Mouse (Mus musculus) CH12.LX (cell line): ENCODE measurements around the gene Mdc1. TPM values are rescaled to one million over a fixed set of nuclear protein-coding genes. Genes with fewer than 3 reads are reported as not detected.

ENCODE experiments used
- DNase-seq: peaks from one replicate; pipeline ENCODE4 v3.0.0-alpha.2; 2013; ENCODE audit errors: extremely low read depth
- H3K27ac ChIP-seq: 2 replicates; pipeline ENCODE4 v1.5.1; 2012; ENCODE audit warnings: low read depth, mild to moderate bottlenecking, control low read depth, moderate library complexity; ENCODE audit not compliant: insufficient read depth
- H3K27me3 ChIP-seq: replicated peaks from 2 replicates; pipeline ENCODE3; 2012; ENCODE audit warnings: inconsistent platforms
- H3K36me3 ChIP-seq, 2 experiments: replicated peaks in 1 of 2; 2 replicates each; pipeline versions ENCODE3 to v1.6.1; 2012; ENCODE audit warnings: inconsistent platforms in 1 of 2, low read length in 1 of 2, mild to moderate bottlenecking in 1 of 2, mixed read lengths in 1 of 2, moderate library complexity in 1 of 2; ENCODE audit not compliant: control insufficient read depth in 1 of 2, insufficient read depth in 1 of 2
- H3K4me1 ChIP-seq, 2 experiments: 2 replicates each; pipeline ENCODE4 v1.6.1; 2012; ENCODE audit warnings: inconsistent platforms in 1 of 2, moderate library complexity in 1 of 2; ENCODE audit not compliant: insufficient read depth in 2 of 2, control insufficient read depth in 1 of 2
- H3K4me2 ChIP-seq: 2 replicates; pipeline ENCODE4 v1.6.1; 2012; ENCODE audit warnings: low read depth, mild to moderate bottlenecking, control low read depth; ENCODE audit not compliant: poor library complexity, insufficient read depth, severe bottlenecking
- H3K4me3 ChIP-seq, 3 experiments: fragments of 150-350 bp in 1 of 3; sonication (generic) in 1 of 3; replicated peaks in 1 of 3; 2 replicates each; pipeline versions ENCODE3 to v1.5.1; 2011 to 2012; ENCODE audit warnings: low read depth in 2 of 3, low read length in 2 of 3, mild to moderate bottlenecking in 2 of 3, moderate library complexity in 2 of 3, control low read depth in 1 of 3, improper control_type of control experiment in 1 of 3, inconsistent platforms in 1 of 3, mixed read lengths in 1 of 3; ENCODE audit not compliant: poor library complexity in 1 of 3
- H3K79me2 ChIP-seq: replicated peaks from 2 replicates; pipeline ENCODE4 v1.6.1; 2012; ENCODE audit warnings: mild to moderate bottlenecking, moderate library complexity; ENCODE audit not compliant: control insufficient read depth, poor library complexity, insufficient read depth, severe bottlenecking; ENCODE audit errors: extremely low read depth
- H3K9ac ChIP-seq: 2 replicates; pipeline ENCODE4 v1.6.1; 2012; ENCODE audit warnings: low read depth, mild to moderate bottlenecking, control low read depth, moderate library complexity; ENCODE audit not compliant: insufficient read depth
- H3K9me3 ChIP-seq: replicated peaks from 2 replicates; pipeline ENCODE3; 2012; ENCODE audit warnings: low read length, inconsistent platforms, mixed read lengths
- BHLHE40 ChIP-seq: IDR thresholded peaks from 2 replicates; pipeline ENCODE4 v1.6.1; 2011; ENCODE audit warnings: mild to moderate bottlenecking, low read depth, low read length, improper control_type of control experiment
- CHD2 ChIP-seq: IDR thresholded peaks from 2 replicates; pipeline ENCODE4 v1.6.1; 2011; ENCODE audit warnings: low read length, improper control_type of control experiment
- CTCF ChIP-seq, 2 experiments: IDR thresholded peaks in 1 of 2; conservative IDR thresholded peaks in 1 of 2; 2 replicates each; pipeline ENCODE4 v1.5.1; 2011 to 2012; ENCODE audit warnings: low read depth in 2 of 2, low read length in 2 of 2, improper control_type of control experiment in 1 of 2, inconsistent platforms in 1 of 2, mild to moderate bottlenecking in 1 of 2, moderate library complexity in 1 of 2
- E2F4 ChIP-seq: IDR thresholded peaks from 2 replicates; pipeline ENCODE4 v1.6.1; 2011; ENCODE audit warnings: low read depth, low read length, improper control_type of control experiment; ENCODE audit not compliant: insufficient replicate concordance
- ELF1 ChIP-seq: IDR thresholded peaks from 2 replicates; pipeline ENCODE4 v1.6.1; 2014; ENCODE audit warnings: low read depth, mild to moderate bottlenecking, inconsistent platforms, low read length, improper control_type of control experiment
- ETS1 ChIP-seq: conservative IDR thresholded peaks from 2 replicates; pipeline ENCODE4 v1.6.1; 2012; ENCODE audit warnings: low read depth, mild to moderate bottlenecking, inconsistent platforms, low read length, improper control_type of control experiment, moderate library complexity
- HCFC1 ChIP-seq: IDR thresholded peaks from 2 replicates; pipeline ENCODE4 v1.6.1; 2012; ENCODE audit warnings: low read depth, mild to moderate bottlenecking, inconsistent platforms, low read length, improper control_type of control experiment
- IRF4 ChIP-seq: IDR thresholded peaks from 2 replicates; pipeline ENCODE4 v1.6.1; 2014; ENCODE audit warnings: low read depth, mild to moderate bottlenecking, inconsistent platforms, low read length, improper control_type of control experiment
- JUN ChIP-seq: IDR thresholded peaks from 2 replicates; pipeline ENCODE4 v1.6.1; 2011; ENCODE audit warnings: low read depth, mild to moderate bottlenecking, low read length, improper control_type of control experiment, moderate library complexity; ENCODE audit not compliant: insufficient read depth
- KAT2A ChIP-seq: IDR thresholded peaks from 2 replicates; pipeline ENCODE4 v1.6.1; 2012; ENCODE audit warnings: low read length, improper control_type of control experiment, inconsistent platforms; ENCODE audit not compliant: insufficient replicate concordance
- MAFK ChIP-seq: IDR thresholded peaks from 2 replicates; pipeline ENCODE4 v1.6.1; 2011; ENCODE audit warnings: low read length, improper control_type of control experiment; ENCODE audit not compliant: insufficient replicate concordance
- MAX ChIP-seq: IDR thresholded peaks from 2 replicates; pipeline ENCODE4 v1.6.1; 2011; ENCODE audit warnings: low read length, improper control_type of control experiment
- MAZ ChIP-seq: IDR thresholded peaks from 2 replicates; pipeline ENCODE4 v1.6.1; 2012; ENCODE audit warnings: low read depth, mild to moderate bottlenecking, inconsistent platforms, low read length, improper control_type of control experiment, moderate library complexity
- MEF2A ChIP-seq: IDR thresholded peaks from 2 replicates; pipeline ENCODE4 v1.6.1; 2014; ENCODE audit warnings: low read depth, mild to moderate bottlenecking, inconsistent platforms, low read length, improper control_type of control experiment, borderline replicate concordance
- MXI1 ChIP-seq: IDR thresholded peaks from 2 replicates; pipeline ENCODE4 v1.6.1; 2011; ENCODE audit warnings: mild to moderate bottlenecking, low read depth, low read length, improper control_type of control experiment
- MYC ChIP-seq: IDR thresholded peaks from 2 replicates; pipeline ENCODE4 v1.6.1; 2011; ENCODE audit warnings: low read depth, mild to moderate bottlenecking, improper control_type of control experiment, low read length
- NELFE ChIP-seq: IDR thresholded peaks from 2 replicates; pipeline ENCODE4 v1.6.1; 2011; ENCODE audit warnings: low read depth, low read length, improper control_type of control experiment
- NRF1 ChIP-seq: IDR thresholded peaks from 2 replicates; pipeline ENCODE4 v1.6.1; 2014; ENCODE audit warnings: low read depth, mild to moderate bottlenecking, inconsistent platforms, low read length, improper control_type of control experiment, moderate library complexity
- PAX5 ChIP-seq: IDR thresholded peaks from 2 replicates; pipeline ENCODE4 v1.6.1; 2012; ENCODE audit warnings: low read length, inconsistent platforms, mixed read lengths
- POLR2A ChIP-seq: IDR thresholded peaks from 2 replicates; pipeline ENCODE4 v1.6.1; 2011; ENCODE audit warnings: low read depth, mild to moderate bottlenecking, improper control_type of control experiment, low read length
- POLR2AphosphoS2 ChIP-seq: IDR thresholded peaks from 2 replicates; pipeline ENCODE4 v1.6.1; 2011; ENCODE audit warnings: low read depth, low read length, improper control_type of control experiment
- SIN3A ChIP-seq: IDR thresholded peaks from 2 replicates; pipeline ENCODE4 v1.6.1; 2012; ENCODE audit warnings: low read length, improper control_type of control experiment, inconsistent platforms
- TBP ChIP-seq: conservative IDR thresholded peaks from 2 replicates; pipeline ENCODE4 v1.6.1; 2011; ENCODE audit warnings: low read depth, low read length, improper control_type of control experiment
- TCF12 ChIP-seq: IDR thresholded peaks from 2 replicates; pipeline ENCODE4 v1.6.1; 2014; ENCODE audit warnings: low read depth, mild to moderate bottlenecking, inconsistent platforms, low read length, improper control_type of control experiment
- USF1 ChIP-seq: IDR thresholded peaks from 2 replicates; pipeline ENCODE4 v1.6.1; 2014; ENCODE audit warnings: low read depth, mild to moderate bottlenecking, inconsistent platforms, low read length, improper control_type of control experiment
- USF2 ChIP-seq: conservative IDR thresholded peaks from 2 replicates; pipeline ENCODE4 v1.6.1; 2011; ENCODE audit warnings: low read depth, low read length, improper control_type of control experiment
- ZC3H11A ChIP-seq: IDR thresholded peaks from 2 replicates; pipeline ENCODE4 v1.6.1; 2012; ENCODE audit warnings: low read depth, mild to moderate bottlenecking, inconsistent platforms, low read length, improper control_type of control experiment
- ZKSCAN1 ChIP-seq: IDR thresholded peaks from 2 replicates; pipeline ENCODE4 v1.6.1; 2012; ENCODE audit warnings: low read depth, inconsistent platforms, low read length, improper control_type of control experiment, borderline replicate concordance
- ZNF384 ChIP-seq: IDR thresholded peaks from 2 replicates; pipeline ENCODE4 v1.6.1; 2012; ENCODE audit warnings: low read depth, low read length, improper control_type of control experiment, inconsistent platforms
- dilution Hi-C: fragments of 300-500 bp; cut with MboI; formaldehyde crosslinking; loops from 2 replicates; pipeline ENCODE4 v1.14.3; 2020; ENCODE audit warnings: low sequenced_read_pairs; ENCODE audit not compliant: extremely low pct_unique_long_range_greater_than_20kb, extremely low pct_ligation_motif_present
- in situ Hi-C: fragments of 300-500 bp; cut with MboI; formaldehyde crosslinking; loops from 3 replicates; pipeline ENCODE4 v1.14.3; 2019; ENCODE audit warnings: low sequenced_read_pairs, low pct_ligation_motif_present, low pct_unique_long_range_greater_than_20kb, mixed read lengths
- polyA plus RNA-seq: library from polyadenylated mRNA; unstranded; fragments of >175 nt; gene quantifications from 2 replicates; pipeline ENCODE4 v1.2.1, GENCODE M21; 2012; ENCODE audit warnings: low read depth; ENCODE audit not compliant: insufficient read length
- total RNA-seq, 2 experiments: library from RNA; depleted of rRNA; stranded (reverse); fragments of 300-350 nt in 1 of 2; fragments of >200 nt in 1 of 2; gene quantifications; 2 replicates each; pipeline ENCODE4 v1.2.3; 2012 to 2014

Mdc1 gene
- total and polyA plus RNA-seq, 3 experiments = 3.3 to 15.7 (median 8.2) TPM

DNA sequence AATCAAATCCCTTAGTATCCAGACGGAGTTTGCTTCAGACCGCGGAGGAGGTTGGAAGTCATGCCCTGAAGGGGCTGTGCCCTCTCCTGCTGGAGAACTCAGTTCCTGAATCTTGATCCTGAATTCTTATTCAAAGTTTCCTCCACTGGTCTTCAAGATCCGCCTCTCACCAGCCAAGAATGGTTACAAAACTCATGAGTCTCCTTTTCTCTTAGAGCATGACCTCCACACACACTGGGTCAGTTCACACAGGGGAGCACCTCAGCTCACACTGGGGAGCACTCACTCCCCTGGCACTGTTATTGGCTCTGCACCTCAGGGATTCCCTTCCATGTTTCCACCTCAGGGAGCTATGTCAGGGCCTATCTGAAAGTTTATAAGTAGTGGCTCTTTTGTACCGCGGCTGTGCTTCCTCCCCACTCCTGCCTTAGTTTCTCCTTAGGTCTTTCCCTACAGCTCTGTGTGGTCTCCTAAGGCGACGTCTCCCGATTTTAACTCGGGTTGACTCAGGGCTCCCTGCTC lies 23.6 kb downstream of the Mdc1 start:
- TF ChIP-seq ZKSCAN1 (no peak), MAFK (no peak), MXI1 (no peak)
- peak overlapping the region in 1 of 3 experiments; percentile 63 for H3K4me3 ChIP-seq
- dilution Hi-C loops = no loop called here
- peaks cover 0 to 1% of the 10 kb centered on the region in 2 experiments for H3K36me3 ChIP-seq
- in situ Hi-C loops = loop anchor here (10.0 kb wide), 1 partner anchor 130 kb away; no protein-coding TSS in a partner anchor
- H3K27me3 ChIP-seq = no peaks in the 10 kb centered on the region
- no peaks in the 10 kb centered on the region for H3K9me3 ChIP-seq
- no peak for DNase-seq
- H3K79me2 ChIP-seq = peaks cover 24% of the 10 kb centered on the region
- no peak overlapping the region; the same call in 1 of the 2 replicates for H3K9ac ChIP-seq
- H3K27ac ChIP-seq = no peak overlapping the region
- H3K4me1 ChIP-seq = peaks cover 0 to 21% of the 10 kb centered on the region in 2 experiments; a peak in 2 of 4 replicates
- peak overlapping the region; percentile 91 for H3K4me2 ChIP-seq

- Histone ChIP-seq H3K27ac (peak within 1 kb of the TSS; percentile 74), H3K4me2 (peak within 1 kb of the TSS; percentile 91), H3K4me1 (peaks cover 0 to 20% of the 10 kb centered on the region in 2 experiments; a peak in 2 of 4 replicates), H3K36me3 (peaks cover 0 to 1% of the 10 kb centered on the region in 2 experiments), H3K4me3 (peak within 1 kb of the TSS; percentile 63 to 99 (median 74)), H3K9ac (peak within 1 kb of the TSS; percentile 69), H3K79me2 (peaks cover 24% of the 10 kb centered on the region), H3K9me3 (no peaks in the 10 kb centered on the region), H3K27me3 (no peaks in the 10 kb centered on the region)
- DNase-seq = peak; percentile 59
- in situ Hi-C loops (loop anchor here (10.0 kb wide), 1 partner anchor 131 kb away; no protein-coding TSS in a partner anchor), dilution Hi-C loops (no loop called here)
- TF ChIP-seq PAX5 (no peak), CTCF (conservative IDR thresholded peaks at IDR 0.05 in 1 of 2, IDR thresholded peaks at IDR 0.05 in 1 of 2; ENCODE audit: low read depth in 2 of 2, low read length in 2 of 2) (no peak), BHLHE40 (peak; percentile 85), E2F4 (no peak), SIN3A (peak; percentile 61; the same call in 1 of the 2 replicates), NRF1 (no peak), ZKSCAN1 (no peak), ZNF384 (no peak), MXI1 (peak; percentile 74; the same call in 1 of the 2 replicates), TBP (no peak), ELF1 (no peak; the same call in 1 of the 2 replicates), ETS1 (peak; percentile 54), ZC3H11A (no peak), POLR2A (0 out of 2 replicates have a peak, but pooled peaks have one; percentile 36), MAX (peak; percentile 61), POLR2AphosphoS2 (no peak; the same call in 1 of the 2 replicates), USF2 (no peak), NELFE (peak; percentile 47; the same call in 1 of the 2 replicates), KAT2A (no peak), MYC (0 out of 2 replicates have a peak, but pooled peaks have one; percentile 35), MEF2A (no peak; the same call in 1 of the 2 replicates), JUN (no peak), MAZ (no peak), USF1 (no peak), TCF12 (peak; percentile 50; the same call in 1 of the 2 replicates), IRF4 (peak; percentile 15; the same call in 1 of the 2 replicates), CHD2 (no peak; the same call in 1 of the 2 replicates), HCFC1 (no peak; the same call in 1 of the 2 replicates)
Measured at GRCm38 (mm10) chr17:35865481-35866280, 24.4 kb downstream of the Mdc1 start, which contains the start of gene Ppp1r18. TSS of gene Ppp1r18 (plus strand) at chr17:35865593.
